Mouse (Mus musculus): ENCODE measurements at regions not wholly inside any gene's neighbourhood (a gene's known extent, or its start where the extent isn't known, plus 50 kb on each side); places are given as distances from the start of the nearest gene placed in this dataset.

GRCm38 (mm10) chr10:117516510-117516909 is 112.8 kb upstream of the Cpm start:
- TF ChIP-seq CTCF (IDR thresholded peaks at IDR 0.05; ENCODE audit: insufficient read depth, low read length) (no peak), POLR2A (IDR thresholded peaks at IDR 0.05; ENCODE audit: borderline replicate concordance, extremely low read depth, low read depth, low read length) (no peak)
